Mouse (Mus musculus): ENCODE measurements at regions not wholly inside any gene's neighbourhood (a gene's known extent, or its start where the extent isn't known, plus 50 kb on each side); places are given as distances from the start of the nearest gene placed in this dataset.

DNA sequence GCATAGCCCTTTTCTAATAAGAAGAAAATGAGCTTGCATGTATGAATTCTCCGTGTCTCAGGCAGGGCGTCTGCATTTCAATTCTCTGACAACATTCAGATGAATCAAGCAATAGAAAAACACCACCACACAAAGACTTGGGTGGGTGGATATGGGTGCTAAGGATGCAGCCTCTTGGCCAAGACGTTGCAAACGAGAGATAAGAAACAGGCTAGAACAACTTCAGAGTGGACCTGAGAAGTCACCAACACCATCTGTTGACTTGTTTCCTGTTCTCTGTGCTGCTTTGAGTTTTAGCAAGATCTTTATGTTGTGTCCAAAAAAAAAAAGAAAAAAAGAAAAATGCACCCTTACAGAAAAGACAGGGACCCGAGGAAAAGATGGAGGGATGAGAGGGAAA lies 277.0 kb downstream of the Gxylt1 start:
- TF ChIP-seq POLR2A (IDR thresholded peaks at IDR 0.05; ENCODE audit: borderline replicate concordance, extremely low read depth, low read depth, low read length) = no peak
- no peak for TF ChIP-seq CTCF (IDR thresholded peaks at IDR 0.05; ENCODE audit: insufficient read depth, low read length)
